Mouse (Mus musculus) embryonic facial prominence, embryonic 15.5 days (tissue): Measurements from ENCODE around the gene Terb2. TPM values are rescaled to one million over a fixed set of nuclear protein-coding genes. Genes with fewer than 3 reads are reported as not detected.
A peak's percentile ranks its signal among the peaks of the same experiment; 100 is the strongest.

Experiments used
- ATAC-seq: fragments of 200-750 bp; cut with Nextera tagmentation; 2 replicates; pipeline ENCODE4 v1.8.0; 2017; ENCODE audit warnings: low read depth, moderate TSS enrichment; ENCODE audit not compliant: insufficient number of reproducible peaks, low FRiP score, low TSS enrichment
- H3K27ac ChIP-seq: fragments of 300-500 bp; sonication (generic); replicated peaks from 2 replicates; pipeline ENCODE4 v1.5.1; 2015; ENCODE audit warnings: mild to moderate bottlenecking, inconsistent platforms
- H3K27me3 ChIP-seq: fragments of 300-500 bp; sonication (generic); 2 replicates; pipeline ENCODE4 v1.6.1; 2015; ENCODE audit warnings: inconsistent platforms
- H3K36me3 ChIP-seq: fragments of 300-500 bp; sonication (generic); 2 replicates; pipeline ENCODE4 v1.6.1; 2015; ENCODE audit warnings: mild to moderate bottlenecking, inconsistent platforms
- H3K4me1 ChIP-seq: fragments of 300-500 bp; sonication (generic); 2 replicates; pipeline ENCODE4 v1.6.1; 2015; ENCODE audit warnings: inconsistent platforms
- H3K4me2 ChIP-seq: fragments of 300-500 bp; sonication (generic); replicated peaks from 2 replicates; pipeline ENCODE4 v1.6.1; 2015; ENCODE audit warnings: mild to moderate bottlenecking, inconsistent platforms
- H3K4me3 ChIP-seq: fragments of 300-500 bp; sonication (generic); replicated peaks from 2 replicates; pipeline ENCODE4 v1.5.1; 2015; ENCODE audit warnings: mild to moderate bottlenecking, inconsistent platforms
- H3K9ac ChIP-seq: fragments of 300-500 bp; sonication (generic); 2 replicates; pipeline ENCODE4 v1.6.1; 2015; ENCODE audit warnings: inconsistent platforms
- H3K9me3 ChIP-seq: fragments of 300-500 bp; sonication (generic); replicated peaks from 2 replicates; pipeline ENCODE4 v1.6.1; 2016; ENCODE audit warnings: inconsistent platforms
- WGBS: fragments of 180-500 bp; shearing (Covaris S2); methylation state at CpG from one replicate; pipeline ENCODE4 v1.1.7; 2015; 5-methylcytosine and 5-hydroxymethylcytosine counted together
- polyA plus RNA-seq: library from polyadenylated mRNA; unstranded; fragments of >200 nt; fragmentation: Nextera tagmentation; extraction: Ambion mirVana; gene quantifications from 2 replicates; pipeline ENCODE4 v1.2.1, GENCODE M21; 2015

Gene Terb2
- polyA plus RNA-seq, 1 experiment from 2014 or later: not detected

DNA sequence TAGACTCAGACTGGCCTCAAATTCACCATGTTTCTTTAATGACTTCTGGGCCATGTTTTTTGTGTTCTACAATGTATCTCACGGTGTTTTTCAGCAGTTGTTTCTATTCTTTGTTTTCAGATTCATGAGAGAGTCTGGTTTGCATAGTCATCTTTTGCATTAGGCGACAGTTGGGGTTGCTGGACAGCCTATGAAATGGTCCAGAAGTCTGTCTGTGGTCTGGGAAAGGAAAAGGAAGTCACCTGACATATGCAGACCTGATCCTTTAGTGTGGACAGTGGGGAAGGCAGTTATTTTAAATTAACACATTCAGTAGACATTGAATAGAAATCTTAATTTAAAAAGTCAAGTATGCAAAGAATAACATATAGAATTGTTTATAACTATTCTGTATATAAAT is 23.5 kb upstream of the Terb2 start:
- Histone ChIP-seq H3K9me3 (no peaks in the 10 kb centered on the region), H3K4me2 (no peak overlapping the region), H3K9ac (no peak overlapping the region), H3K36me3 (no peaks in the 10 kb centered on the region), H3K4me3 (no peak overlapping the region), H3K4me1 (peaks cover 16% of the 10 kb centered on the region), H3K27me3 (no peaks in the 10 kb centered on the region), H3K27ac (no peak overlapping the region)
- 81% methylated on average over 2 of the region's 2 CpGs for WGBS
- no peak for ATAC-seq

DNA sequence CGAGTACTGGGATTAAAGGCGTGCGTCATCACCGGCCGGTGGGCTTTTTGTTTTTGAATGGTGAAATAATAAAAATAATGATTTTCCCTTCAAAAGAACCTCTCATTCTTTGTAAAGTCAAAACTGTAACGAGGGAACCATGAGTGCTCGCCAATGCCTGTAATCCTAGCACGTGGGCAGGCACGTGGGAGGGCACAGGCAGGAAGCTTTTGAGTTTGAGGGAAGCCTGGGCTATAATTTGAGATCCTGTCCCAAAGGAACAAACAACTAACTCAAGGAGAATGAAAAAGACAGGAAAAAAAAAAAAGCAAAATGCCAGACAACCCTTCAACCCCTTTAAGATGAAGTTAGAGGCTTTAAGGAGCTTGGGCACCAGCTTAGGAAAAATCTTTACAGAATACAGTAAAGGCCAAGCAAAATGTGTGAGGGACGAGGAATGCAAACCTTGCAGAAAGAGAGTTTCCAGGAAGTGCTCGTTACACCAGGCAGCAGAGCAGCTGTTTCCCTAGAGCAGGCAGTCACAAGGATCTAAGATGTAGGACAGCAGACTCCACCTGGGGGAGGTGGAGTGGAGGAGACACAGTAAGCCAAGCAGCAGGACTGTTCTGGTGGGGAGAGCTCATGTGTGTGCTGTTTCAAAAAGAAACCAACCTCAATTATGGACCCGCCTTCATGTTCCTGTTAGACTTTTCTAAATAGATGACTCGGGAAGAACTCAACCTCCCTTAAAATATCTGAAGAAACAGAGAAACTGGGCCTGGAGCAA is 22.5 kb upstream of the Terb2 start:
- WGBS: 62% methylated on average over 13 of the region's 13 CpGs
- Histone ChIP-seq H3K27me3 (no peaks in the 10 kb centered on the region), H3K36me3 (no peaks in the 10 kb centered on the region), H3K9me3 (no peaks in the 10 kb centered on the region), H3K4me2 (no peak overlapping the region), H3K9ac (no peak overlapping the region), H3K27ac (0 out of 2 replicates have a peak overlapping the region, but pooled peaks have one; percentile 7), H3K4me1 (peaks cover 9% of the 10 kb centered on the region; the same call in 1 of the 2 replicates), H3K4me3 (no peak overlapping the region)
- no peak for ATAC-seq

DNA sequence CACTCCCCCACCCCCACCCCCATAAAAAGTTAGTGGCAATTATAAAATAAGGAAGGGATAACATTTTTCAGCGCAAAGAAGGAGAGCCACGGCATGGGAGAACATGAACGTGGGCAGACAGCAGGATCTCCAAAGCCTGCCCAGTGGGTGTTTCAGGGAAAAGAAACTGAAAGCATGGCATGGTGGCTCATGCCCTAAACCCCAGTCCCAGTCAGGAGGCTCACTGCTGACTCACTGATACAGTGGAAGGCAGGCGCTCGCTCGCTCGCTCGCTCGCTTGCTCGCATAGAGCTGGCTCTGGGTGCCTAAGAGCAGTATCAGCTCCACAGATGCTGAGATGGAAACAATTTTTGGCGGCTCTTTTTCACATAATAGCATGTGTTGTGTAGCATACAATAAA is 21.8 kb upstream of the Terb2 start:
- no peak overlapping the region for H3K27ac ChIP-seq

DNA sequence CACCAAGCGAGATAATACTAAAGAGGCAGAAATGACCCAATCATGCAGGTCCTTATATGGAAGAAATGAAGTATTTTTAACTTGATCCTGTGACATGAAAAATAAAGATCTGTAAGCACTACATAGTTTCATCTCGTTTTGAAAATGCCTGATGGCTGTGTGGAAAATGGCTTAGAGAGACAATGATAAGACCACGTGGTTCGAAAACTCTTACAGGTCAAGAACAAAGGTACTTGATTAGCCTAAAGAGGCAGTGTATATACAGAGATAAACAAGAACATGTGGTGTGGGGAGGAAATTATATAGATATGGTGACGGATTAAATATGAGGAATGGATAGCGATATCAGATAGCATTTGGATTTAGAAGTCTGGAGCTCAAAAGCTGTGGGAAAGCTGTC is 14.8 kb upstream of the Terb2 start:
- no peaks in the 10 kb centered on the region for H3K9me3 ChIP-seq
- H3K9ac ChIP-seq: no peak overlapping the region
- ATAC-seq: no peak
- H3K4me2 ChIP-seq: no peak overlapping the region
- WGBS: 74% methylated on average over 6 of the region's 6 CpGs
- H3K27ac ChIP-seq: no peak overlapping the region
- H3K27me3 ChIP-seq: no peaks in the 10 kb centered on the region
- no peaks in the 10 kb centered on the region for H3K36me3 ChIP-seq
- H3K4me1 ChIP-seq: no peaks in the 10 kb centered on the region
- no peak overlapping the region for H3K4me3 ChIP-seq

More for the DNA sequence above, 21.8 kb upstream of the Terb2 start:
- WGBS: 75% methylated on average over 11 of the region's 11 CpGs
- no peak for ATAC-seq
- Histone ChIP-seq H3K9me3 (no peaks in the 10 kb centered on the region), H3K36me3 (no peaks in the 10 kb centered on the region), H3K4me3 (no peak overlapping the region), H3K9ac (no peak overlapping the region), H3K4me1 (0 out of 2 replicates have a peak, but pooled peaks cover 4% of the 10 kb centered on the region), H3K4me2 (no peak overlapping the region), H3K27me3 (no peaks in the 10 kb centered on the region)

DNA sequence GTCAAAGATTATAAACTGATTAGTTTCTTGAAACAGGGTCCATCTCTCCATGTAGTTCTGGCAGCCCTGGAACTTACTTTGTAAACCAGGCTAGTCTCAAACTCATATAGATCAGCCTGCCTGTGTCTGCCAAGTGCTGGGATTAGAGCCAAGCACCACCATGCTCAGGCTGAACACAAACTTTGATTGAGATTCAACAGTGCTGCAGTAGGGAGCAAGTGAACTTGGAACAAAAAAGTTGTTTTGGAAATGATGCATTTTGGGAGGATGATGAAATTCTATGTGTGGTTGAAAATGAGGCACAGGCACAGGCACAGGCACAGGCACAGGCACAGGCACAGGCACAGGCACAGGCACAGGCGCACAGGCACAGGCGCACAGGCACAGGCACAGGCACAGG is 13.9 kb upstream of the Terb2 start:
- WGBS: 90% methylated on average over 2 of the region's 2 CpGs
- Histone ChIP-seq H3K4me1 (no peaks in the 10 kb centered on the region), H3K4me3 (no peak overlapping the region), H3K36me3 (no peaks in the 10 kb centered on the region), H3K9me3 (no peaks in the 10 kb centered on the region), H3K9ac (no peak overlapping the region), H3K27me3 (no peaks in the 10 kb centered on the region), H3K27ac (no peak overlapping the region), H3K4me2 (no peak overlapping the region)
- no peak for ATAC-seq

DNA sequence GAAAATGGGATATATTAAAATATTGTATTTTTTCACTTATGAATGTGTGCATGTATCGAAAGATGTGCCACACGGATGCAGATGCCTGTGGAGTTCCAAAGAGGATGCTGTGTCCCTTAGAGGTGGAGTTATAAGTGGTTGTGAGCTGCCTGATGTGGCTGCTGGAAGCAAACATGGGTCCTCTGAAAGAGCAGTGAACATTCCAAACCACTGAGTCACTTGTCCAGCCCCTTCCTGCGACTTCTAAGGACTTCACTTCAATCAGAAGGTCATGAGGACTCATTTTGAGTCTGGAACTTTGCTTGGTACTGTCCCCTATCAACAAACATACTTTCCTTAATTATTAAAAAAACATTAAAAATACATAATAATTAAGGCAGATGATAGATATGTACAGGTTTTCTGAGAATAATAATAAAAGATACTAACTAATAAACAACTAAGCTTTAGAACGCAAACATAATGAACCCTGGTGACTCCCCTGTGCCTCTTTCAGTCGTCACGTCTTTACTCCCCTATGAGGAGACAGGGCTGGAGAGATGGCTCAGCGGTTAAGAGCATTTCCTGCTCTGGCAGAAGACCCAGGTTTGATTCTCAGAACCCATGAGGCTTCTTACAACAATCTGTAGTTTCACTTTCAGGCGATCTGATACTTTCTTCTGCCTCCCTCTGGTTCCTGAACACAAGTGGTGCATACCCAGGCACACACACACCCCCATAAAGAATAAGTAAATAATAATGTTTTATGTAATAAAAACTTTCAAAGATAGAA is 5.8 kb upstream of the Terb2 start:
- 67% methylated on average over 8 of the region's 8 CpGs for WGBS
- H3K27me3 ChIP-seq: no peaks in the 10 kb centered on the region
- no peaks in the 10 kb centered on the region for H3K4me1 ChIP-seq
- H3K9me3 ChIP-seq: no peaks in the 10 kb centered on the region
- no peaks in the 10 kb centered on the region for H3K36me3 ChIP-seq
- H3K4me2 ChIP-seq: no peak overlapping the region
- H3K4me3 ChIP-seq: no peak overlapping the region
- ATAC-seq: no peak
- H3K27ac ChIP-seq: no peak overlapping the region
- no peak overlapping the region for H3K9ac ChIP-seq

DNA sequence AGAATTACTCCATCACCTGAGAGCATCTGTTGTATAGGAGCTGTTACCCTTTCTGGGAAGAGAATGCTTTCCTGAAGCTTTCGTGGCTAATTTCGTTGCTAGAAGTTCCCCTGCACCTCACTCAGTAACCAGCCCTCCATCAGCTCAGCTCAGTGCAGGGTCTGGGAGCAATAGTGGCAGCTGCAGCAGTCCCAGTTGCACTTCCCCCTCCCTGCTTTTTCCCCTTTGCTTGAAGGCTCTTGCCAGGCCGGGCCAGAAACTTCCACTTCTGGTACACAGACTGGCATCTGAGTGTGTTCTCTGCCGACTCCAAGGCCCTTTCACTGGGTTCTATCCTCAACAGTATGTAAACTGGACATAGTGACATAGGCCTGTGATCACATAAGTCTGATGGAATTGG is 986 bp upstream of the Terb2 start:
- 81% methylated on average over 4 of the region's 4 CpGs for WGBS
- ATAC-seq: no peak
- no peaks in the 10 kb centered on the region for H3K9me3 ChIP-seq
- no peak overlapping the region for H3K4me2 ChIP-seq
- H3K4me3 ChIP-seq: no peak overlapping the region
- no peak overlapping the region for H3K27ac ChIP-seq
- no peaks in the 10 kb centered on the region for H3K27me3 ChIP-seq
- H3K4me1 ChIP-seq: no peaks in the 10 kb centered on the region
- H3K36me3 ChIP-seq: no peaks in the 10 kb centered on the region
- H3K9ac ChIP-seq: no peak overlapping the region

DNA sequence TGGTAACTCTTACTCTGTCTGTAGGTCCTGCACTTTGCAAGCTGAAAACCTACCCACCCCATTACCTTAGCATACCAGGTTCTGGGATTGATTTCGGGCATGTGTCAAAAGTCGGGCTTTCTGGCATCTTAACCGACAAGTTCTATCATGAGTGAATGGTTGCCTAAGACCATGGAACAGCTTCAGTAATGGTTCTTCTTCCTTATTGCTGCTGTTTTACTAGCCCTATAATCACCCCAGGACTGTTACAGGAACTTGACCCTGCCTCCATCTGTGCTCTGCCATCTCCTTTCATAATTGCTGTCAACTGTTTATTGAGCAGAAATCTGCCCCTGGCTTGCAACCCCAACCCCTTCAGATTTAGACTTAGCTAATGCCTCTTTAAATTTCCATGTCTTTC is 679 bp downstream of the Terb2 start:
- no peaks in the 10 kb centered on the region for H3K9me3 ChIP-seq
- H3K27ac ChIP-seq: no peak overlapping the region
- no peak for ATAC-seq
- no peak overlapping the region for H3K4me3 ChIP-seq
- no peaks in the 10 kb centered on the region for H3K36me3 ChIP-seq
- no peak overlapping the region for H3K9ac ChIP-seq
- H3K4me2 ChIP-seq: no peak overlapping the region
- H3K27me3 ChIP-seq: no peaks in the 10 kb centered on the region
- no peaks in the 10 kb centered on the region for H3K4me1 ChIP-seq
- 73% methylated on average over 3 of the region's 3 CpGs for WGBS

DNA sequence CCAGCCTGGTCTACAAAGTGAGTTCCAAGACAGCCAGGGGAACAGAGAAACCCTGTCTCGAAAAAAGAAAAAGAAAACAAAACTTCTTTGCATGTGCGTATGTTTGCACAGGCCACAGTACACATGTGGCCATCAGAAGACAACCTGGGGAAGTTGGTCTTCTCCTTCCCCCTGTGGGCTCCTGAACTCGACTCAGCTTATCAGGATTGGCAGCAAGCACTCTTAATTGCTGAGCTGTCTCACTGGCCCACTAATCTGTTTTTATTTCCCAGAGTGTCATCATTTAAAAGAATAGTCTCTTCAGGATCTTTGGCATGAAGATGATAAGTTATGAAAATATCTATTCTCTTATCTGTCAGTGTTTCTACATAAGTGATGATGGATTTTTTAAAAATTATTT is 5.8 kb downstream of the Terb2 start:
- no peak overlapping the region for H3K9ac ChIP-seq
- ATAC-seq: no peak
- no peak overlapping the region for H3K27ac ChIP-seq
- no peaks in the 10 kb centered on the region for H3K4me1 ChIP-seq
- H3K4me3 ChIP-seq: no peak overlapping the region
- no peak overlapping the region for H3K4me2 ChIP-seq
- H3K27me3 ChIP-seq: no peaks in the 10 kb centered on the region
- H3K36me3 ChIP-seq: no peaks in the 10 kb centered on the region
- no peaks in the 10 kb centered on the region for H3K9me3 ChIP-seq
- WGBS: 68% methylated on average over 3 of the region's 3 CpGs

DNA sequence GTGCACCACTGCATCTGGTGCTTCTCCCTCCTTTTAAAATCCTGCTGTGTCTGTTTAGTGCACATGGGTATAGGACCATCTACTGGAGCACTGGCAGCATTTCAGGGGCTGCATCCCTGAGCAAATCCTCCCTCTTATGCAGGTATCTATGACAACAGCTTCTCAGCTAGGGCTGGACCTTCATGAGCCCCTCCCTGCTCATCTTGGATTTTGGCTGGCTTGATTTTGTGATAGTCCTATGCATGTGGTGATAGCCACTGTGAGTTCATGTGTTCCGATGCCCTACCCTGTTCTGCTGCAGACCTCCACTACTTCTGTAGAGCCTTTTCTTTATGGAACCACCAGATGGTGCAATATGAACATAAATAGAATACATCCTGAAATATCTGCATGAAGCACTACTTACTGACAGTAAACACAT is 8.4 kb downstream of the Terb2 start:
- no peak overlapping the region for H3K4me3 ChIP-seq
- H3K4me2 ChIP-seq: no peak overlapping the region
- no peaks in the 10 kb centered on the region for H3K9me3 ChIP-seq
- H3K27me3 ChIP-seq: no peaks in the 10 kb centered on the region
- 66% methylated on average over 1 of the region's 1 CpGs for WGBS
- H3K4me1 ChIP-seq: no peaks in the 10 kb centered on the region
- no peak overlapping the region for H3K9ac ChIP-seq
- H3K27ac ChIP-seq: no peak overlapping the region
- ATAC-seq: no peak
- H3K36me3 ChIP-seq: no peaks in the 10 kb centered on the region

DNA sequence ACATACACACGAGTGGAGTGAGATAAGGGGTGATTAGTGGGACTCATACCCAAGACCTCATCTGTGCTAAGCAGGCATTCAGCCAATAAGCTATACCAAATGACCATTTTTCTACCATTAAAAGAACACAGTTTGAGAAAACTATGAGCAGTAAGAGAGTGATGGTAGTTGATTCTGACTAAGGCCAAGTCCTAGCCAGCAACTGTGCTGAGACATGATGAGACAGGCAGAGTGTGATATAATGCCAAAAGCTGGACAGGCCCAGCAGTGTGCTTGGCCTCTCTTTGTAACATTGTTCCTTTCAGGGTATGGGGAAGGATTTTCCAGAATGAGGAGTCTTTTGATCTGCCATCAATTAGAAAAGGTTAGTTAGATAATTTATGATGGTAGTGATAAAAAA is 15.4 kb downstream of the Terb2 start:
- Histone ChIP-seq H3K27me3 (no peaks in the 10 kb centered on the region), H3K9me3 (no peaks in the 10 kb centered on the region), H3K27ac (no peak overlapping the region), H3K9ac (no peak overlapping the region), H3K4me1 (no peaks in the 10 kb centered on the region), H3K36me3 (no peaks in the 10 kb centered on the region), H3K4me2 (no peak overlapping the region), H3K4me3 (no peak overlapping the region)
- 79% methylated on average over 1 of the region's 1 CpGs for WGBS
- no peak for ATAC-seq
